Mouse (Mus musculus) neural tube, embryonic 10.5 days (tissue): ENCODE measurements around the gene Pcsk2.

Experiments used
- DNase-seq: peaks from one replicate; pipeline ENCODE4 v3.0.0-alpha.2; 2017; ENCODE audit warnings: low spot score; ENCODE audit errors: extremely low spot score

Pcsk2 gene

DNA sequence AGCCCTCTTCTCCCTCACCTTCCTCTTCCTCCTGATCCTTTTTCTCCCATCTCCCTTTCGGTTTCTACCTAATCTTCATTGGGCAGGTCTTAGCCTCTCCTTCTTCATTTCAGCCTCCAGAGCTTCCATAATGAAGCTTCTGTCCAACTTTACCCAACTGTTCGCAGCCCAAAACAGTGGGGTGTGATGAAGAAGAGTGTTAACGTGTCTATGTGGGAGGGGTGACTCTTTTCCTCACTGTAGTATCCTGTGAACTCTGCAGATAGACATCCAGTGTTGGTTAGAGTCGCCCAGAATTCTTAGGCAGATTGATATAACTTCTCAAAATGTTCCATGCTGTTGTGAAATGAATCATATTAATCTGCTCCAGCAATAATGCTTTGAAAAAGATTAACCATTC lies 98.4 kb downstream of the Pcsk2 start:
- DNase-seq, result no peak

DNA sequence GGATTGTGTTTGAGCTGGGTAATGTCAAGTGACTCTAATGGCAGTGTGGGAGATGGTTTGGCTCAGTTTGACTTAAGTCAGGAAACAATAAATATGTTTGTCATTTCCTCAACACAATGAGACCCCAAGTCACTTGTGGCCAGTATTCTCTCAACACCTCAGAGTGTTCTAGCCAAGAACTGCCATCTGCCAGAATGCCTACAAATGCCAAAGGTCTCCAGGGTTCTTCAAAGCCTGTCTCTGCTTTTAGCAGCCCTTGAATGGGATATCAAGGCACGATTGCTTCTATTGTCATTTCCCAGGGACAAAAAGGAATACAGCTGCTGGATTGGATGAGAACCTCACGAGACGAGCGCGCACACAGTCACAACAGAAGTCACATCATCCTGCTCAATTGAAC lies 100.0 kb downstream of the Pcsk2 start:
- no peak for DNase-seq

DNA sequence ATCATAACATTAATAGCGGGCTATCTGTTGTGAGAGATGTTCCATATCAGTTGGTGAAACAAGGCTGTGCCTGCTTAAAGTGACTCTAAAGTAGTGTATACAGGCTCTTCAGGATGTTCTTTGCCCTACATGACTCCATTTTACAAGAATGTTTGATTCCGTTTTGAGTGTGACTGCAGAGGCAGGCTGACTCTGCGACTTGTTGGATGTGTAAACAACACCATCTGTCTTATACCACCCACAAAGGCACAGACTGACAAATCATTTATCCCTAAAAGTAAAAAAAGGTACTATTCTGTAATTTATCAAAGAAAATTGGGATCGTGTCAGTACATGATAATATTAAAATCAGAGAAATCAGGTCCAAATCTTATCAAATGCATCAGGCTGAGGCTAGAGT lies 108.7 kb downstream of the Pcsk2 start:
- DNase-seq, result no peak

DNA sequence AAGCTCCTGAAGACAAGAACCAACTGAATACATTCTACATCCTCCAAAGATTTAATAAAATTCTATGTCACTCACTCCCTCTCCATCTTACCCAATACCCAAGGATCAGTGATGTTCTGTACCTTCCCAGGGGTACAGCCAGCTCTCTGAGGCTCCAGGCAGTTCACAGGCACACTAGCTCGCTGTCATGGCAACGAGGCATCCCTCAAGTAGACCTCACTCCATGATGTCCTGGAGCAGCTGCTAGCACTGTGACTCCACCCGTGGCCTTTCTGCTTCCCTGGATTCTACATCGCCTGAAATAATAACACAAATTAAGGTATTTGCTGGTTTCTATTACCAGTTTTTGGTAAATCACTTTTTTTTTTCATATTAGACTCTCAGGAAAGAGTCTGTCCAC lies 111.0 kb downstream of the Pcsk2 start:
- DNase-seq, result no peak

- no peak for DNase-seq
Measured at GRCm38 (mm10) chr2:143666785-143667184, 120.8 kb downstream of the Pcsk2 start.

DNA sequence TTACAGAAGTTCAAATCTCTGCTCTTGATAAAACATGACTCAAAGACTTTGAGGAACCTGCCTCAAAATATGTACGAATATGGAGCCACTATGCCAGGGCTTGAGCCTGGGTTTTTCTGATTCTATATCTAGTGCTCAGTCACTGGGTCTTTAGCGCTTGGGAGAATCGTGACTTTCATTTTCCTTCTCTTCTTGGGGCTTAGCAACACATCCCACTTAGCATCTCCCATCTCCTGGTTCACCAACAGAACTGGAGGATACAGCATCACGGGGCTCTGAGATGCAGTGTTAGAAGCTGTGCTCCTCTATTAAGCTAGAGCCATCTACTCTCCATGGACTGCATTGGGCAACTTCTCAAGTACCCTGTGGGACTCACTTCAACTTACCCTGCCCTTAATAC lies 131.9 kb downstream of the Pcsk2 start:
- DNase-seq, result no peak

GRCm38 (mm10) chr2:143679513-143679912 lies 133.6 kb downstream of the Pcsk2 start:
- no peak for DNase-seq

- no peak for DNase-seq
Measured at GRCm38 (mm10) chr2:143681873-143682555, 136.1 kb downstream of the Pcsk2 start.

DNA sequence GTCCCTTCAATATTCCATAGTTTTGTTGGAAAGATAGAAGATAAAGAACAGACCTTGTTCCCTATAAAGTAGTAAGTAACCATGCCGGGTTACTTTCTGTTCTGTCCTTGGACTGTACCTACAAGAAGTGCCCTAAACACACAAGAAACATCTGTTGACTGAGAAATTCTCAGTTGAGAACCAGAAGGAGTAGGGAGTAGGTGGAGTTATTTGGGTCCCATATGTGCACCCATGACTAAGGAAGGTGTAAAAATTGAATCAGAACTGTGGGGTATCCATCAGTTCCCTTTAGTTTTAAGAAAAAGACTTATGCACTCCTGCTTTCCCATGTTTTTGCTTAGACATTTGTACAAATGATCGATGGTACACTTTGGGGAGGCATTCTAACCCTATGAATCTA lies 137.6 kb downstream of the Pcsk2 start:
- no peak for DNase-seq

DNA sequence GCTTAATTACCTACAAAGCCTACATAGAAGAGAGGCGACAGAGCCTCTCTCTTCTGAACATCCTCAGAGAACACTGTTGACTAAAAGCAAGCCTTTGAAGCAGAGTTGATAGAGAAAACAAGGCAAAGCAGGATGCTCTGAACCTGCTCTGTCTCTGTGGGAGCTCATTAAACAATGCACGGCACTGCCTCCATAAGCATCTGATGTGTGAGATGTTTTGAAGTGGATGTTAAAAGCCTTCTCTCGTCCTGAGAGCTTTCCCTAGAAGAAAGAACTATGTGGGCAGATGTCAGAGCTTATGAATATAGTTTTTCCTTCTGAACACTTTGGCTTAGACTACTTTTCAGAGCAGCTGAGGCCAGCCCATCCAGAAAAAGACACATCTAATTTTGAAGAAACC lies 145.3 kb downstream of the Pcsk2 start:
- no peak for DNase-seq

- no peak for DNase-seq
Measured at GRCm38 (mm10) chr2:143696026-143696557, 150.1 kb downstream of the Pcsk2 start.

- no peak for DNase-seq
Measured at GRCm38 (mm10) chr2:143696704-143697103, 150.7 kb downstream of the Pcsk2 start.

- no peak for DNase-seq
Measured at GRCm38 (mm10) chr2:143701141-143701540, 155.2 kb downstream of the Pcsk2 start.

GRCm38 (mm10) chr2:143702931-143703344 lies 157.0 kb downstream of the Pcsk2 start:
- no peak for DNase-seq

GRCm38 (mm10) chr2:143708205-143708604 lies 162.2 kb downstream of the Pcsk2 start:
- DNase-seq, result no peak

GRCm38 (mm10) chr2:143709249-143709648 lies 163.3 kb downstream of the Pcsk2 start:
- DNase-seq, result no peak

DNA sequence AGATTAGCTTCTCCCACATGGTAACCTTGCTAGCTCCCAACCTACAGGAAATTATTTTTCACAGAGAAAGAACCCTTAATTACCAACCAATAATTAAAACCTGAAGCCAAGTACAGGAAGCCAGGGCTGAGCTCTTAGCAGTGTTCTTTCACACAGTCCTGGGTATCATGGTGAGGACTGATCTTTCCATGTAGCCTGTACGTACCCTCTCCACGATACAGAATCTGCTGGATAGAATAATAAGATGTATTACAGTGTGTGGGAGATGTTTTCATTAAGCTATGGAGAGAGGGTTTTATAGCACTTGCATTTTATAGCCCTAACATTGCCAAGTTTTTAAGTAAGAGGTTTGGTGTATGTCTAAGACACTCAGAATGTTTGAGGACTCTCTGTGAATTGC lies 164.0 kb downstream of the Pcsk2 start:
- DNase-seq, result no peak

GRCm38 (mm10) chr2:143711886-143712285 lies 165.9 kb downstream of the Pcsk2 start:
- DNase-seq, result no peak

GRCm38 (mm10) chr2:143712901-143713300 lies 166.9 kb downstream of the Pcsk2 start:
- DNase-seq, result no peak

GRCm38 (mm10) chr2:143713902-143714301 lies 167.9 kb downstream of the Pcsk2 start:
- no peak for DNase-seq

GRCm38 (mm10) chr2:143715110-143715509 lies 169.2 kb downstream of the Pcsk2 start:
- no peak for DNase-seq

DNA sequence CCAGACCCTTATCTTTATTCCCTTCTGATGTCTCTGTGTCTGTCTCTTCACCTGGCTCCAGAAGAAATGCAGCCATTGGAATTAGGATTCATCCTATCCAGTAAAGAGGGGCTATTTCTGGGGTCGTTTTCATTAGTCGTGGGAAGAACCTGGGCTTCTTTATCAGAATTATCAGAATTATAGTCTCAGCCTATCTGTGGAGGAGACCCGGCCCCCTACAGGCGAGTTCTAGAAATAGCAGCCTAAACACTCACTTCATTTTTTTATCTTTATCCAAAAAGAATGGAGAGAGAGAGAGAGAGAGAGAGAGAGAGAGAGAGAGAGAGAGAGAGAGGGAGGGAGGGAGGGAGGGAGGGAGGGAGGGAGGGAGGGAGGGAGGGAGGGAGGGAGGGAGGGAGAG lies 177.3 kb downstream of the Pcsk2 start:
- DNase-seq, result no peak

GRCm38 (mm10) chr2:143724101-143724500 lies 178.1 kb downstream of the Pcsk2 start:
- no peak for DNase-seq
